Mouse (Mus musculus) embryonic facial prominence, embryonic 11.5 days (tissue): ENCODE measurements at regions not wholly inside any gene's neighbourhood (a gene's known extent, or its start where the extent isn't known, plus 50 kb on each side); places are given as distances from the start of the nearest gene placed in this dataset.

Experiments
- ATAC-seq: fragments of 200-750 bp; cut with Nextera tagmentation; replicated peaks from 2 replicates; pipeline ENCODE4 v1.8.0; 2017; ENCODE audit warnings: low read depth; ENCODE audit not compliant: insufficient number of reproducible peaks, low FRiP score, low TSS enrichment
- DNase-seq: peaks from one replicate; pipeline ENCODE4 v3.0.0-alpha.2; 2015; ENCODE audit warnings: low spot score
- H3K27ac ChIP-seq: fragments of 300-500 bp; sonication (generic); replicated peaks from 2 replicates; pipeline ENCODE4 v1.5.1; 2014; ENCODE audit warnings: mild to moderate bottlenecking, low read depth, low read length, control low read depth
- H3K27me3 ChIP-seq: fragments of 300-500 bp; sonication (generic); 2 replicates; pipeline ENCODE4 v1.6.1; 2014; ENCODE audit warnings: mild to moderate bottlenecking, low read length, moderate library complexity, mixed read lengths; ENCODE audit not compliant: control insufficient read depth, insufficient read depth
- H3K36me3 ChIP-seq: fragments of 300-500 bp; sonication (generic); replicated peaks from 2 replicates; pipeline ENCODE4 v1.6.1; 2014; ENCODE audit warnings: low read depth, mild to moderate bottlenecking, low read length, moderate library complexity, mixed read lengths; ENCODE audit not compliant: control insufficient read depth, insufficient read depth
- H3K4me1 ChIP-seq: fragments of 300-500 bp; sonication (generic); 2 replicates; pipeline ENCODE4 v1.6.1; 2014; ENCODE audit warnings: low read length, mixed read lengths; ENCODE audit not compliant: control insufficient read depth, insufficient read depth
- H3K4me2 ChIP-seq: fragments of 300-500 bp; sonication (generic); 2 replicates; pipeline ENCODE4 v1.6.1; 2014; ENCODE audit warnings: low read depth, mild to moderate bottlenecking, control low read depth, low read length, moderate library complexity
- H3K4me3 ChIP-seq: fragments of 300-500 bp; sonication (generic); 2 replicates; pipeline ENCODE4 v1.5.1; 2014; ENCODE audit warnings: low read depth, low read length, control low read depth
- H3K9ac ChIP-seq: fragments of 300-500 bp; sonication (generic); replicated peaks from 2 replicates; pipeline ENCODE4 v1.6.1; 2014; ENCODE audit warnings: mild to moderate bottlenecking, control low read depth, low read length
- H3K9me3 ChIP-seq: fragments of 300-500 bp; sonication (generic); replicated peaks from 2 replicates; pipeline ENCODE4 v1.6.1; 2016; ENCODE audit warnings: mild to moderate bottlenecking, low read length, inconsistent platforms, mixed read lengths; ENCODE audit not compliant: control insufficient read depth
- WGBS: fragments of 180-500 bp; shearing (Covaris S2); extraction: QIAGEN DNeasy Blood & Tissue Kit; methylation state at CpG from one replicate; pipeline ENCODE4 v1.1.7; 2014; 5-methylcytosine and 5-hydroxymethylcytosine counted together

GRCm38 (mm10) chr13:110562902-110563301 is 168.1 kb downstream of the Plk2 start:
- Histone ChIP-seq H3K9me3 (no peaks in the 10 kb centered on the region), H3K4me1 (no peaks in the 10 kb centered on the region), H3K36me3 (no peaks in the 10 kb centered on the region), H3K27me3 (no peaks in the 10 kb centered on the region), H3K4me3 (no peak overlapping the region), H3K27ac (no peak overlapping the region), H3K4me2 (no peak overlapping the region), H3K9ac (no peak overlapping the region)
- no peak for DNase-seq
- whole genome bisulfite sequencing: 73% methylated on average over 5 of the region's 5 CpGs
- no peak for ATAC-seq

- H3K9me3 ChIP-seq: no peaks in the 10 kb centered on the region
- WGBS: 44% methylated on average over 9 of the region's 9 CpGs
- DNase-seq (no peak), ATAC-seq (no peak)
- H3K27ac ChIP-seq: no peak overlapping the region
- H3K4me1 ChIP-seq: no peaks in the 10 kb centered on the region
- H3K27me3 ChIP-seq: no peaks in the 10 kb centered on the region
- H3K36me3 ChIP-seq: no peaks in the 10 kb centered on the region
- H3K4me2 ChIP-seq: no peak overlapping the region
- no peak overlapping the region for H3K4me3 ChIP-seq
- no peak overlapping the region for H3K9ac ChIP-seq
These were observed 169.1 kb downstream of the Plk2 start for GRCm38 (mm10) chr13:110563967-110564366.

GRCm38 (mm10) chr13:110568482-110569179 is 173.8 kb downstream of the Plk2 start:
- Histone ChIP-seq H3K9ac (no peak overlapping the region), H3K4me3 (no peak overlapping the region), H3K27me3 (no peaks in the 10 kb centered on the region), H3K36me3 (no peaks in the 10 kb centered on the region), H3K4me1 (no peaks in the 10 kb centered on the region), H3K9me3 (no peaks in the 10 kb centered on the region), H3K27ac (no peak overlapping the region), H3K4me2 (no peak overlapping the region)
- DNase-seq (no peak), ATAC-seq (no peak)
- WGBS: 83% methylated on average over 8 of the region's 8 CpGs

GRCm38 (mm10) chr13:110569180-110569512 is 174.3 kb downstream of the Plk2 start:
- Histone ChIP-seq H3K9ac (no peak overlapping the region), H3K9me3 (no peaks in the 10 kb centered on the region), H3K4me3 (no peak overlapping the region), H3K27me3 (no peaks in the 10 kb centered on the region), H3K27ac (no peak overlapping the region), H3K36me3 (no peaks in the 10 kb centered on the region), H3K4me1 (no peaks in the 10 kb centered on the region), H3K4me2 (no peak overlapping the region)
- DNase-seq (no peak), ATAC-seq (no peak)
- 92% methylated on average over 2 of the region's 2 CpGs for WGBS

- no peaks in the 10 kb centered on the region for H3K27me3 ChIP-seq
- H3K4me3 ChIP-seq: no peak overlapping the region
- no peaks in the 10 kb centered on the region for H3K4me1 ChIP-seq
- no peak for ATAC-seq
- no peak overlapping the region for H3K4me2 ChIP-seq
- no peaks in the 10 kb centered on the region for H3K36me3 ChIP-seq
- no peak overlapping the region for H3K27ac ChIP-seq
- DNase-seq: no peak
- no peaks in the 10 kb centered on the region for H3K9me3 ChIP-seq
- H3K9ac ChIP-seq: no peak overlapping the region
These were observed 175.5 kb downstream of the Plk2 start for GRCm38 (mm10) chr13:110570386-110570785.

- Histone ChIP-seq H3K9me3 (no peaks in the 10 kb centered on the region), H3K27ac (no peak overlapping the region), H3K9ac (no peak overlapping the region), H3K4me3 (no peak overlapping the region), H3K4me1 (no peaks in the 10 kb centered on the region), H3K27me3 (no peaks in the 10 kb centered on the region), H3K36me3 (no peaks in the 10 kb centered on the region), H3K4me2 (no peak overlapping the region)
- DNase-seq (no peak), ATAC-seq (no peak)
- 62% methylated on average over 7 of the region's 7 CpGs for whole genome bisulfite sequencing
These were observed 178.7 kb downstream of the Plk2 start for GRCm38 (mm10) chr13:110573360-110574065.

- ATAC-seq: no peak
- DNase-seq: no peak
- Histone ChIP-seq H3K4me2 (no peak overlapping the region), H3K27me3 (no peaks in the 10 kb centered on the region), H3K9ac (no peak overlapping the region), H3K4me3 (no peak overlapping the region), H3K36me3 (no peaks in the 10 kb centered on the region), H3K9me3 (no peaks in the 10 kb centered on the region), H3K27ac (no peak overlapping the region), H3K4me1 (no peaks in the 10 kb centered on the region)
- WGBS: 80% methylated on average over 6 of the region's 6 CpGs
These were observed 180.1 kb downstream of the Plk2 start for GRCm38 (mm10) chr13:110574764-110575471.

- no peaks in the 10 kb centered on the region for H3K4me1 ChIP-seq
- H3K4me3 ChIP-seq: no peak overlapping the region
- WGBS: 70% methylated on average over 7 of the region's 7 CpGs
- no peaks in the 10 kb centered on the region for H3K9me3 ChIP-seq
- H3K27ac ChIP-seq: no peak overlapping the region
- DNase-seq (no peak), ATAC-seq (no peak)
- H3K36me3 ChIP-seq: no peaks in the 10 kb centered on the region
- H3K4me2 ChIP-seq: no peak overlapping the region
- H3K27me3 ChIP-seq: no peaks in the 10 kb centered on the region
- no peak overlapping the region for H3K9ac ChIP-seq
These were observed 183.3 kb downstream of the Plk2 start for GRCm38 (mm10) chr13:110578159-110578558.
